In the genomic region with DNA sequence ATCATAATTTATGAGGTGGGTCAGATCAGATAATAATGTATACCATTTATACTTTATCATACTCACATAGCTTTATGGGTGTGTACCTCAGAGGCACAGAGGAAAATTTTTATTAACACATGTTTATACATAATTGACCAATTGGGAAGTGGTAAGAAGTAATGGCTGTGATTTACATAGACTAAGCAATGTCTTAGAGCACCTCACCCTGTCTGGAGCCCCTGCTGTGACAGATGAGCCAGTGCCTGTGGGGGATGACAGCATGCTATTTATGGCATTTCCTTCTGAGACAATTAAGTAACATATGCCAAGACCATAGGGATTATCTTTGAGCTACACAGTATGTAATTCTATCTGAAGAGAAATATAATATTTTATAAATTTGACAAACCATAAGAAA, we compare ENCODE assay signal across 27 mouse cellular contexts.
DNase-seq lines count a peak whose midpoint lies in the region; ATAC-seq and TF ChIP-seq lines count a peak whose summit lies in the region.
"Had no signal": no experiment of that assay in that cellular context is flagged by ENCODE, and none has a peak within 500 bp of the region (broad histone marks: within the 10 kb centered on the region; RNA-seq: fewer than 3 reads in every experiment).

No protein-coding gene starts in this region.

- no peak for TF ChIP-seq POLR2A in brain, embryonic 14.5 days (IDR thresholded peaks at IDR 0.05; ENCODE audit: borderline replicate concordance, extremely low read depth, insufficient read depth, insufficient read length, poor library complexity, severe bottlenecking)

- no peaks in the 10 kb centered on the region for H3K4me1 ChIP-seq in hindbrain, embryonic 11.5 days (replicated peaks; ENCODE audit: control insufficient read depth, insufficient read depth, low read length)
- H3K4me1 ChIP-seq in hindbrain, embryonic 10.5 days (replicated peaks): no peaks in the 10 kb centered on the region
- H3K4me1 ChIP-seq in midbrain, embryonic 11.5 days (ENCODE audit: control insufficient read depth, insufficient read depth, low read length): no peaks in the 10 kb centered on the region
- no peaks in the 10 kb centered on the region for H3K4me1 ChIP-seq in midbrain, embryonic 10.5 days
- H3K4me1 ChIP-seq in hindbrain, embryonic 16.5 days (ENCODE audit: control insufficient read depth, insufficient read depth, low read depth, low read length): no peaks in the 10 kb centered on the region
- H3K4me1 ChIP-seq in forebrain, embryonic 11.5 days (replicated peaks; ENCODE audit: control insufficient read depth, insufficient read depth, low read length): no peaks in the 10 kb centered on the region
- H3K4me1 ChIP-seq: embryonic facial prominence, embryonic 15.5 days; intestine, embryonic 15.5 days; limb, embryonic 10.5 days; liver, embryonic 15.5 days had no signal

- no peak overlapping the region for H3K9ac ChIP-seq in hindbrain, embryonic 11.5 days (ENCODE audit: low read depth, low read length)
- H3K9ac ChIP-seq in midbrain, embryonic 11.5 days (ENCODE audit: low read length): no peak overlapping the region
- no peak overlapping the region for H3K9ac ChIP-seq in hindbrain, embryonic 16.5 days (ENCODE audit: low read depth, low read length)
- no peak overlapping the region for H3K9ac ChIP-seq in forebrain, embryonic 11.5 days (ENCODE audit: low read length)
- H3K9ac ChIP-seq: embryonic facial prominence, embryonic 15.5 days; intestine, embryonic 15.5 days; liver, embryonic 15.5 days had no signal

- TF ChIP-seq CTCF in brain, embryonic 14.5 days (IDR thresholded peaks at IDR 0.05; ENCODE audit: borderline replicate concordance, extremely low read depth, insufficient read depth, insufficient read length): no peak
- TF ChIP-seq CTCF in gastrocnemius, adult 2 months (IDR thresholded peaks at IDR 0.05): no peak

- intact Hi-C loops in gastrocnemius, adult 2 months (cut with DNase I): no loop called here

- H3K36me3 ChIP-seq in hindbrain, embryonic 11.5 days (ENCODE audit: control insufficient read depth, insufficient read depth, low read length): no peaks in the 10 kb centered on the region
- H3K36me3 ChIP-seq in hindbrain, embryonic 10.5 days: no peaks in the 10 kb centered on the region
- no peaks in the 10 kb centered on the region for H3K36me3 ChIP-seq in midbrain, embryonic 11.5 days (ENCODE audit: control insufficient read depth, insufficient read depth, low read length)
- H3K36me3 ChIP-seq in midbrain, embryonic 10.5 days: no peaks in the 10 kb centered on the region
- no peaks in the 10 kb centered on the region for H3K36me3 ChIP-seq in hindbrain, embryonic 16.5 days (ENCODE audit: control insufficient read depth, insufficient read depth, low read length)
- H3K36me3 ChIP-seq in forebrain, embryonic 11.5 days (ENCODE audit: control insufficient read depth, insufficient read depth, low read length): no peaks in the 10 kb centered on the region
- H3K36me3 ChIP-seq: embryonic facial prominence, embryonic 15.5 days; G1E; intestine, embryonic 15.5 days; limb, embryonic 10.5 days; liver, embryonic 15.5 days had no signal

- peak; percentile 49; the same call in 1 of the 2 replicates for ATAC-seq in hindbrain, embryonic 11.5 days (ENCODE audit: low FRiP score)
- ATAC-seq in midbrain, embryonic 11.5 days (ENCODE audit: low FRiP score): peak; percentile 14; the same call in 1 of the 2 replicates
- ATAC-seq in hindbrain, embryonic 16.5 days: 0 out of 2 replicates have a peak, but pooled peaks have one; percentile 20
- ATAC-seq in forebrain, embryonic 11.5 days (replicated peaks; ENCODE audit: low FRiP score): no peak
- ATAC-seq: forebrain, embryonic 16.5 days; intestine, embryonic 15.5 days; lung, postnatal 0 days; Patski had no signal

- no peaks in the 10 kb centered on the region for H3K9me3 ChIP-seq in hindbrain, embryonic 11.5 days (ENCODE audit: control insufficient read depth, low read length)
- no peaks in the 10 kb centered on the region for H3K9me3 ChIP-seq in hindbrain, embryonic 10.5 days
- H3K9me3 ChIP-seq in midbrain, embryonic 11.5 days (ENCODE audit: control insufficient read depth, low read length): no peaks in the 10 kb centered on the region
- no peaks in the 10 kb centered on the region for H3K9me3 ChIP-seq in midbrain, embryonic 10.5 days (replicated peaks)
- no peaks in the 10 kb centered on the region for H3K9me3 ChIP-seq in hindbrain, embryonic 16.5 days (ENCODE audit: control insufficient read depth, low read length)
- no peaks in the 10 kb centered on the region for H3K9me3 ChIP-seq in forebrain, embryonic 11.5 days (ENCODE audit: control insufficient read depth, low read length)
- H3K9me3 ChIP-seq: embryonic facial prominence, embryonic 15.5 days; G1E; intestine, embryonic 15.5 days; limb, embryonic 10.5 days; liver, embryonic 15.5 days had no signal

- no peak overlapping the region for H3K4me3 ChIP-seq in hindbrain, embryonic 11.5 days (ENCODE audit: low read depth, low read length)
- no peak overlapping the region for H3K4me3 ChIP-seq in hindbrain, embryonic 10.5 days
- no peak overlapping the region for H3K4me3 ChIP-seq in midbrain, embryonic 11.5 days (ENCODE audit: low read depth, low read length)
- no peak overlapping the region for H3K4me3 ChIP-seq in midbrain, embryonic 10.5 days
- no peak overlapping the region for H3K4me3 ChIP-seq in hindbrain, embryonic 16.5 days (ENCODE audit: low read length)
- no peak overlapping the region for H3K4me3 ChIP-seq in forebrain, embryonic 11.5 days (ENCODE audit: low read depth, low read length)
- H3K4me3 ChIP-seq in gastrocnemius, adult 2 months: no peak overlapping the region
- H3K4me3 ChIP-seq: embryonic facial prominence, embryonic 15.5 days; intestine, embryonic 15.5 days; layer of hippocampus, adult 2 months; limb, embryonic 10.5 days; liver, embryonic 15.5 days had no signal

- no peak overlapping the region for H3K4me2 ChIP-seq in hindbrain, embryonic 11.5 days (replicated peaks; ENCODE audit: low read depth, low read length)
- H3K4me2 ChIP-seq in midbrain, embryonic 11.5 days: no peak overlapping the region
- H3K4me2 ChIP-seq in hindbrain, embryonic 16.5 days (ENCODE audit: low read length): no peak overlapping the region
- no peak overlapping the region for H3K4me2 ChIP-seq in forebrain, embryonic 11.5 days (ENCODE audit: low read depth, low read length, severe bottlenecking)
- H3K4me2 ChIP-seq: embryonic facial prominence, embryonic 15.5 days; heart, embryonic 11.5 days; intestine, embryonic 15.5 days; liver, embryonic 15.5 days had no signal

- DNase-seq in hindbrain, embryonic 11.5 days (ENCODE audit: low spot score): no peak
- no peak for DNase-seq in hindbrain, embryonic 10.5 days (ENCODE audit: low spot score)
- DNase-seq in midbrain, embryonic 11.5 days (ENCODE audit: low spot score, missing footprints): no peak
- no peak for DNase-seq in midbrain, embryonic 10.5 days (ENCODE audit: low spot score)
- peak; percentile 11 for DNase-seq in brain, embryonic 14.5 days (ENCODE audit: low read depth)
- DNase-seq in forebrain, embryonic 11.5 days (ENCODE audit: low spot score): no peak
- DNase-seq in gastrocnemius, adult 2 months: no peak
- DNase-seq: adrenal gland, adult 2 months; B cell, adult 2 months; cerebellum, adult 18-20 months; gastrocnemius, postnatal 14 days; heart, adult 11 months; kidney, adult 8-10 months; kidney, postnatal 25 days; liver had no signal

- H3K27me3 ChIP-seq in hindbrain, embryonic 11.5 days (ENCODE audit: control insufficient read depth, insufficient read depth, low read length): no peaks in the 10 kb centered on the region
- H3K27me3 ChIP-seq in hindbrain, embryonic 10.5 days (ENCODE audit: insufficient read depth, poor library complexity, severe bottlenecking): no peaks in the 10 kb centered on the region
- H3K27me3 ChIP-seq in midbrain, embryonic 11.5 days (ENCODE audit: control insufficient read depth, insufficient read depth, low read length): no peaks in the 10 kb centered on the region
- no peaks in the 10 kb centered on the region for H3K27me3 ChIP-seq in midbrain, embryonic 10.5 days (ENCODE audit: low read depth, poor library complexity, severe bottlenecking)
- no peaks in the 10 kb centered on the region for H3K27me3 ChIP-seq in hindbrain, embryonic 16.5 days (replicated peaks; ENCODE audit: control insufficient read depth, insufficient read depth, low read length)
- H3K27me3 ChIP-seq in forebrain, embryonic 11.5 days (ENCODE audit: control insufficient read depth, insufficient read depth, low read length): no peaks in the 10 kb centered on the region
- H3K27me3 ChIP-seq: CH12.LX; embryonic facial prominence, embryonic 15.5 days; intestine, embryonic 15.5 days; liver, embryonic 15.5 days; Patski had no signal

- no peak overlapping the region for H3K27ac ChIP-seq in hindbrain, embryonic 11.5 days (ENCODE audit: low read depth, low read length)
- no peak overlapping the region for H3K27ac ChIP-seq in hindbrain, embryonic 10.5 days
- no peak overlapping the region for H3K27ac ChIP-seq in midbrain, embryonic 11.5 days (ENCODE audit: low read depth, low read length)
- H3K27ac ChIP-seq in midbrain, embryonic 10.5 days (replicated peaks): no peak overlapping the region
- H3K27ac ChIP-seq in hindbrain, embryonic 16.5 days (ENCODE audit: low read depth, low read length): no peak overlapping the region
- H3K27ac ChIP-seq in forebrain, embryonic 11.5 days (ENCODE audit: low read depth, low read length): no peak overlapping the region
- H3K27ac ChIP-seq in gastrocnemius, adult 2 months: no peak overlapping the region
- H3K27ac ChIP-seq: embryonic facial prominence, embryonic 15.5 days; intestine, embryonic 15.5 days; layer of hippocampus, adult 2 months; limb, embryonic 10.5 days; liver, embryonic 15.5 days had no signal
